8 mouse cellular contexts compared by ENCODE assay signal in the genomic region with DNA sequence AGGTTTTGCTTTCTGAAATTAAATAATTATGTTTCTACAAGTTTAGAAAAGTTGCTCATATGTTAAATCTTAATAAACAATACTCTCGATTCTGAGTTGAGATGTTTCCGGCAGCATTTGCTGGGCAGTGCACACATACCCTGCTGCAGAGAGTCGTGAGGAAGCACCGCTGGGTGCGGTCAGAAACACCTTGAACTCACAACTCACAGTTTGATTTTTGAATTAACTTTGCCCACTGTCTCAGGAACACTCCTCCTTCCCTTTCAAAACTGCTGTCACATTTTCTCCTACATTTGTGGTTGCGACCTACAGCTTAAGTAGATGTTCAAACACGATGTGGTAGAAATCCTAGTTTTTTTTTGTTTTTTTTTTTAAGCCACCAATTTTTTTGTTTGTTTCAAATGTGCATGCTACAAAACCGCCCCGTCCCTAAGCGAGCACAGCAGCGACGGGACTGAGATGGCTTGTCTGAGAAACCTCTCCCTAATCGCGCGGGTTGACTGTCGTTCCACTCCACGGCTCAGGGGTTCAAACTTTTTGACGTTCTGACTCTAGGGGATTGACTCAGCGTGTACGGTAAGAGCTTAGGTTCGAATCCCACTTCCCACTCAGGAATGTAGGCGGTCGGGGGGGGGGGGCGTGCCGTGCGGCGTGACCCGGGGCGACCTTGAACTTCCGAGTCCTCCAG. TPM values are rescaled to one million over a fixed set of nuclear protein-coding genes. Genes with fewer than 3 reads are reported as not detected.
DNase-seq lines count a peak whose midpoint lies in the region; ATAC-seq and TF ChIP-seq lines count a peak whose summit lies in the region.

No protein-coding gene starts in this region.

- peak overlapping the region; percentile 90 for H3K27ac ChIP-seq in heart, embryonic 11.5 days (ENCODE audit: low read depth, low read length)
- no peak overlapping the region for H3K27ac ChIP-seq in ES-Bruce4 (ENCODE audit: insufficient read depth, low read length)
- peak overlapping the region; percentile 68; the same call in 1 of the 2 replicates for H3K27ac ChIP-seq in forebrain, embryonic 12.5 days
- H3K27ac ChIP-seq in limb, embryonic 13.5 days: peak overlapping the region; percentile 48; the same call in 1 of the 2 replicates

- peak overlapping the region; percentile 89 for H3K9ac ChIP-seq in heart, embryonic 11.5 days (ENCODE audit: low read depth, low read length)
- H3K9ac ChIP-seq in ES-Bruce4 (ENCODE audit: low read depth, poor library complexity, severe bottlenecking): peak overlapping the region; percentile 78
- H3K9ac ChIP-seq in forebrain, embryonic 12.5 days: peak overlapping the region; percentile 68
- H3K9ac ChIP-seq in limb, embryonic 13.5 days: peak overlapping the region; percentile 75

- TF ChIP-seq CTCF in ES-Bruce4 (IDR thresholded peaks at IDR 0.05; ENCODE audit: low read depth, low read length): no peak

- no peak for DNase-seq in heart, adult 8-10 months (ENCODE audit: low spot score)
- no peak for DNase-seq in gastrocnemius, adult 18-20 months (ENCODE audit: low spot score)
- no peak for DNase-seq in urinary bladder, adult 18-20 months (ENCODE audit: low spot score in 2 of 2)

- H3K27me3 ChIP-seq in heart, embryonic 11.5 days (ENCODE audit: control insufficient read depth, insufficient read depth, low read length): no peaks in the 10 kb centered on the region
- no peaks in the 10 kb centered on the region for H3K27me3 ChIP-seq in ES-Bruce4 (ENCODE audit: control insufficient read depth, insufficient read depth, low read length, poor library complexity, severe bottlenecking)
- H3K27me3 ChIP-seq in forebrain, embryonic 12.5 days: no peaks in the 10 kb centered on the region
- H3K27me3 ChIP-seq in limb, embryonic 13.5 days: no peaks in the 10 kb centered on the region

- 6% methylated on average over 30 of the region's 30 CpGs for WGBS in heart, embryonic 11.5 days (ENCODE audit: insufficient replicate concordance)
- whole genome bisulfite sequencing in forebrain, embryonic 12.5 days: 8% methylated on average over 30 of the region's 30 CpGs
- WGBS in limb, embryonic 13.5 days: 9% methylated on average over 30 of the region's 30 CpGs

- H3K9me3 ChIP-seq in heart, embryonic 11.5 days (replicated peaks; ENCODE audit: control insufficient read depth, low read length): no peaks in the 10 kb centered on the region
- no peaks in the 10 kb centered on the region for H3K9me3 ChIP-seq in ES-Bruce4 (replicated peaks; ENCODE audit: control insufficient read depth, insufficient read depth, low read length, poor library complexity, severe bottlenecking)
- no peaks in the 10 kb centered on the region for H3K9me3 ChIP-seq in forebrain, embryonic 12.5 days
- no peaks in the 10 kb centered on the region for H3K9me3 ChIP-seq in limb, embryonic 13.5 days

- ATAC-seq in heart, embryonic 11.5 days (replicated peaks; ENCODE audit: insufficient number of reproducible peaks, low FRiP score, low TSS enrichment): no peak; the same call in 1 of the 2 replicates
- peak; percentile 67 for ATAC-seq in forebrain, embryonic 12.5 days (ENCODE audit: low FRiP score)
- peak; percentile 39 for ATAC-seq in limb, embryonic 13.5 days (ENCODE audit: low FRiP score, low read depth)
- peak; percentile 4; the same call in 1 of the 2 replicates for ATAC-seq in neutrophil, adult 5-6 weeks (ENCODE audit: extremely low read depth, insufficient number of reproducible peaks, low FRiP score, poor library complexity, severe bottlenecking)

- H3K4me2 ChIP-seq in heart, embryonic 11.5 days: peak overlapping the region; percentile 71
- H3K4me2 ChIP-seq in forebrain, embryonic 12.5 days: peak overlapping the region; percentile 71
- peak overlapping the region; percentile 64 for H3K4me2 ChIP-seq in limb, embryonic 13.5 days (replicated peaks)

- TF ChIP-seq POLR2A in ES-Bruce4 (IDR thresholded peaks at IDR 0.05; ENCODE audit: insufficient read depth, low read length): no peak

- no peak for TF ChIP-seq EP300 in ES-Bruce4 (IDR thresholded peaks at IDR 0.05; ENCODE audit: insufficient read depth, low read depth, low read length)

- no peaks in the 10 kb centered on the region for H3K36me3 ChIP-seq in heart, embryonic 11.5 days (ENCODE audit: control insufficient read depth, insufficient read depth, low read length)
- no peaks in the 10 kb centered on the region for H3K36me3 ChIP-seq in ES-Bruce4 (ENCODE audit: control insufficient read depth, insufficient read depth, low read length, poor library complexity, severe bottlenecking)
- H3K36me3 ChIP-seq in forebrain, embryonic 12.5 days (replicated peaks): no peaks in the 10 kb centered on the region; the same call in 1 of the 2 replicates
- peaks cover 5% of the 10 kb centered on the region for H3K36me3 ChIP-seq in limb, embryonic 13.5 days

- H3K4me1 ChIP-seq in heart, embryonic 11.5 days (ENCODE audit: control insufficient read depth, insufficient read depth, low read length): peaks cover 7% of the 10 kb centered on the region; the same call in 1 of the 2 replicates
- no peaks in the 10 kb centered on the region for H3K4me1 ChIP-seq in ES-Bruce4 (ENCODE audit: control insufficient read depth, insufficient read depth, low read length)
- peaks cover 17% of the 10 kb centered on the region for H3K4me1 ChIP-seq in forebrain, embryonic 12.5 days
- H3K4me1 ChIP-seq in limb, embryonic 13.5 days: peaks cover 10% of the 10 kb centered on the region

- peak overlapping the region; percentile 83 for H3K4me3 ChIP-seq in heart, embryonic 11.5 days (ENCODE audit: low read depth, low read length)
- peak overlapping the region; percentile 82 for H3K4me3 ChIP-seq in ES-Bruce4 (ENCODE audit: low read depth, low read length)
- H3K4me3 ChIP-seq in forebrain, embryonic 12.5 days (replicated peaks): peak overlapping the region; percentile 77
- H3K4me3 ChIP-seq in limb, embryonic 13.5 days: peak overlapping the region; percentile 78

RNA-seq across cellular contexts. Expression of a gene that starts 0.5 kb away (rescaled TPM):
- polyA plus RNA-seq in heart, embryonic 11.5 days (2014; fragmentation: Nextera tagmentation; extraction: Ambion mirVana): 28.9 and 31.5 TPM in 2 replicates
- 10 to 100 TPM; 23.6 to 33.2 (median 28.7) TPM for total RNA-seq in heart, adult 8-10 months (2022)
- 22.9 and 26.4 TPM in 2 replicates for polyA plus RNA-seq in ES-Bruce4 (2011; ENCODE audit: insufficient read depth, insufficient read length, low read depth, missing spikeins)
- 25.3 and 26.8 TPM in 2 replicates for polyA plus RNA-seq in forebrain, embryonic 12.5 days (2016; fragmentation: Nextera tagmentation; extraction: Ambion mirVana)
- polyA plus RNA-seq in limb, embryonic 13.5 days (2015; fragmentation: Nextera tagmentation; extraction: Ambion mirVana): 21.8 and 25.2 TPM in 2 replicates
- total RNA-seq in neutrophil, adult 5-6 weeks (2017): 19.8 and 25.0 TPM in 2 replicates
- total RNA-seq in gastrocnemius, adult 18-20 months (2021): 10 to 100 TPM; 13.9 to 17.4 TPM

RNA-seq across cellular contexts. Expression of a gene that starts 0.6 kb away (rescaled TPM):
- 25.7 and 32.7 TPM in 2 replicates for polyA plus RNA-seq in heart, embryonic 11.5 days (2014; fragmentation: Nextera tagmentation; extraction: Ambion mirVana)
- 10 to 100 TPM; 69.1 to 77.1 (median 71.3) TPM for total RNA-seq in heart, adult 8-10 months (2022)
- polyA plus RNA-seq in ES-Bruce4 (2011; ENCODE audit: insufficient read depth, insufficient read length, low read depth, missing spikeins): 25.8 and 27.4 TPM in 2 replicates
- 20.3 and 21.0 TPM in 2 replicates for polyA plus RNA-seq in forebrain, embryonic 12.5 days (2016; fragmentation: Nextera tagmentation; extraction: Ambion mirVana)
- polyA plus RNA-seq in limb, embryonic 13.5 days (2015; fragmentation: Nextera tagmentation; extraction: Ambion mirVana): 14.9 and 16.1 TPM in 2 replicates
- total RNA-seq in neutrophil, adult 5-6 weeks (2017): 33.8 and 36.8 TPM in 2 replicates
- total RNA-seq in gastrocnemius, adult 18-20 months (2021): 10 to 100 TPM; 24.9 to 28.0 TPM
